Mouse (Mus musculus) thymus, postnatal 36 days (tissue): Measurements from ENCODE around the gene Svopl.

ENCODE experiments used
- DNase-seq, 2 experiments: peaks; one replicate each; pipeline ENCODE4 v3.0.0; 2022; ENCODE audit warnings: mixed read lengths in 2 of 2

Svopl gene

GRCm38 (mm10) chr6:38046838-38047237 is at the start of gene Svopl:
Svopl (minus strand) TSS chr6:38046996.
- DNase-seq: no peak

GRCm38 (mm10) chr6:38094701-38095100 is 47.9 kb upstream of the Svopl start:
- no peak for DNase-seq

GRCm38 (mm10) chr6:38092539-38092938 is 45.7 kb upstream of the Svopl start:
- DNase-seq: no peak

GRCm38 (mm10) chr6:38087242-38088026 is 40.6 kb upstream of the Svopl start:
- DNase-seq: no peak

- no peak for DNase-seq
Measured at GRCm38 (mm10) chr6:38083204-38083603, 36.4 kb upstream of the Svopl start.

- no peak for DNase-seq
Measured at GRCm38 (mm10) chr6:38081727-38082341, 35.0 kb upstream of the Svopl start.

GRCm38 (mm10) chr6:38080364-38080763 is 33.6 kb upstream of the Svopl start:
- no peak for DNase-seq

GRCm38 (mm10) chr6:38073592-38073991 is 26.8 kb upstream of the Svopl start:
- DNase-seq: no peak

- DNase-seq: no peak
Measured at GRCm38 (mm10) chr6:38072137-38072796, 25.5 kb upstream of the Svopl start.

GRCm38 (mm10) chr6:38071256-38071655 is 24.5 kb upstream of the Svopl start:
- no peak for DNase-seq

- peak; percentile 38 to 41 for DNase-seq
Measured at GRCm38 (mm10) chr6:38066215-38066614, 19.4 kb upstream of the Svopl start.

- DNase-seq: no peak
Measured at GRCm38 (mm10) chr6:38065501-38066122, 18.8 kb upstream of the Svopl start.

GRCm38 (mm10) chr6:38065122-38065500 is 18.3 kb upstream of the Svopl start:
- DNase-seq: no peak

GRCm38 (mm10) chr6:38064621-38065020 is 17.8 kb upstream of the Svopl start:
- no peak for DNase-seq

- DNase-seq: peak; percentile 14 to 16
Measured at GRCm38 (mm10) chr6:38058805-38059204, 12.0 kb upstream of the Svopl start.

GRCm38 (mm10) chr6:38055471-38056330 is 8.9 kb upstream of the Svopl start:
- no peak for DNase-seq

GRCm38 (mm10) chr6:38049601-38050000 is 2.8 kb upstream of the Svopl start:
- no peak for DNase-seq

- DNase-seq: no peak
Measured at GRCm38 (mm10) chr6:38048800-38049561, 2.2 kb upstream of the Svopl start.

- no peak for DNase-seq
Measured at GRCm38 (mm10) chr6:38048003-38048402, 1.2 kb upstream of the Svopl start.

- no peak for DNase-seq
Measured at GRCm38 (mm10) chr6:38032801-38033566, 13.8 kb downstream of the Svopl start.
